Mouse (Mus musculus) erythroblast, embryonic 14.5 days (primary cell): ENCODE results near the gene Slc35b3.

Source experiments
- GATA1 ChIP-seq: IDR thresholded peaks from 2 replicates; pipeline ENCODE4 v1.6.1; 2012; ENCODE audit warnings: low read length, inconsistent platforms, mixed read lengths
- TAL1 ChIP-seq: IDR thresholded peaks from 3 replicates; pipeline ENCODE4 v1.6.1; 2012; ENCODE audit warnings: low read length, inconsistent platforms, mixed read lengths

GRCm38 (mm10) chr13:38972602-38973001, 11.9 kb upstream of the Slc35b3 start:
- TF ChIP-seq TAL1 (no peak), GATA1 (no peak)
